Mouse (Mus musculus) layer of hippocampus, postnatal 10 days (tissue): Measurements from ENCODE around the gene OR5BS1P. TPM values are rescaled to one million over a fixed set of nuclear protein-coding genes. Genes with fewer than 3 reads are reported as not detected.
"Not testable (repeated sequence)": the region's sequence is repeated elsewhere in the genome, so short reads cannot be mapped to it uniquely, and the experiment has no call there.

ENCODE experiments used
- DNase-seq, 2 experiments: peaks; one replicate each; pipeline ENCODE4 v3.0.0; 2021; ENCODE audit warnings: low spot score in 2 of 2
- long read RNA-seq: library from polyadenylated mRNA; stranded (forward); transcript quantifications from one replicate; pipeline ENCODE4 v2.0.0, GENCODE M21; 2023
- total RNA-seq, 2 experiments: library from RNA; stranded (reverse); gene quantifications; 2 replicates each; pipeline ENCODE4 v1.2.3; 2021

Gene OR5BS1P
- not detected for total RNA-seq
- long read RNA-seq = 0 reads

DNA sequence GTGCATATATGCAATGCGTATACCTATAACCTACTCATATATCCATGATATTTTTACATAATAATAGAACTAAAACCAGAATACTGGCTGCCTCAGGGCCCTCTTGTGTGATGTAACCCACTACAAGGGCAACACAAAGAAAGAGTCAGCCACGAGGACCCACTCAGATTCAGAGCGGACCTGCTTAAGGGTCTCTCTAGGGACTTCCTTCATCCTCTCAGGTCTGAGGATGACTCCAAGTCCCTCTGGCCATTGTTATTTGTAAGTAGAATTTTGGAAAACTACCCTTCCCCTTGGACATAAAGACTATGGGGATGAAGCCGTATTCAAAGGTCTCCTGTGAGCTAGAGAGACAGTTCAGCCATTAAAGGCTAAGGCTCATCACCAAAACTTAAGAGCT lies at the start of gene OR5BS1P:
OR5BS1P (plus strand) TSS at position 301 of the 400 bp plus-strand sequence.
- no peak for DNase-seq

DNA sequence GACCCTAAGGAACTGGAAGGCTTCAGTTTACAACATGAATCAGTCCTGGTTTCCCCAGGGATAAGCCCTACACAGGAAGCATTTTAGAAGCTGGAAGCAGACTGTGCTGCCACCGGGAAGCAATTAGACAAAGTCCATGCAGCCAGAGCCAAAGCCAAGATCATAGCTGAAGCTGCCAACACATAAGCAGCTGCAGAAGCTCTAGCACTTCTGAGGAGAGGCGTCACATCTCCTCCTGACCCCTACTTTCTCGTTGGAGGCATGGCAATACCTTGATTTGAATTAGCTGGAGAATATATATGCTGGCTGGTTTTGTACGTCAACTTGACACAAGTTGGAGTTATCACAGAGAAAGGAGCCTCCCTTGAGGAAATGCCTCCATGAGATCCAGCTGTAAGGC lies 48.8 kb upstream of the OR5BS1P start:
- DNase-seq = no peak

GRCm38 (mm10) chr15:98424326-98424725 lies 45.4 kb upstream of the OR5BS1P start:
- DNase-seq = no peak

GRCm38 (mm10) chr15:98424753-98425152 lies 44.9 kb upstream of the OR5BS1P start:
- no peak for DNase-seq

DNA sequence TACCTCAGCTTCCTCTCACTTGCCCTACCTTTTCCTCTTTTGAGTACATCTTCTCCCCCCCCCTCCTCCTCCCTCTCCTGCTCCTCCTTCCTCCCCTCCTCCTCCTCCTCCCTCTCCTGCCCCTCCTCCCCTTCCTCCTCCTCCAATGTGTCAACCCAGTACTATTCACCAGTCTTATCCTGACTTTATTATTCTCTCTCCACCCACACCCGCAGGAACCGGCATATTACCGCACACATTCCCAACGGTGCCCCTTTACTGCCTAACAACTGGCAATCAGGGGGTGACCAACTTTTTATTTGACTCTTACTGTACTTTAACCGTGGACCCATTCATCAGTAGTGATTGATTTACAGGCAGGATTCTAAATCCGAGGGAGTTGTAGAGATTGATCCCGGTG lies 44.5 kb upstream of the OR5BS1P start:
- no peak for DNase-seq

DNA sequence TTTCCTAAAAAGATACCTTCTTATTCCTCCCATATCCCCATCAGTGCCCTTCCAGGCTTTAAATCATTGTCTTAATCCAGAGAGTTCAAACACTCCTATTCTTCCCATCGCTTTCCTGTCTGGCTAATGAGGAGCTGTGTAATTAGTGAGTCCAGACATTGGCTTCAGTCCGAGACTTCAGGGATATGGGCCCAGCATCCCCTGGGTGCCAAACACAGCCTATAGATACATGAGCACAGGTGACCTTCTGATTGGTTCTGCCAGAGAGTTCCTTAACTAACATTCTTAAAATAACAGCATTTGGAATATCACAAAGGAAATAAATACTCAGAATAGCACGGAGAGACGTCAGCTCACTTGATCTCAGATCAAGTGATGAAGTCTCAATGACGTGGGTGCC lies 38.8 kb upstream of the OR5BS1P start, which contains the start of gene Olfr282:
Olfr282 (plus strand) TSS at position 301 of the 400 bp plus-strand sequence.
- not testable (repeated sequence) for DNase-seq

GRCm38 (mm10) chr15:98444561-98444960 lies 25.1 kb upstream of the OR5BS1P start:
- no peak for DNase-seq

- DNase-seq = no peak
Measured at GRCm38 (mm10) chr15:98448521-98448920, 21.2 kb upstream of the OR5BS1P start.

- no peak for DNase-seq
Measured at GRCm38 (mm10) chr15:98452288-98452687, 17.4 kb upstream of the OR5BS1P start, which contains the start of gene Olfr281. Gene Olfr281, plus strand, starts transcription at chr15:98452588.

DNA sequence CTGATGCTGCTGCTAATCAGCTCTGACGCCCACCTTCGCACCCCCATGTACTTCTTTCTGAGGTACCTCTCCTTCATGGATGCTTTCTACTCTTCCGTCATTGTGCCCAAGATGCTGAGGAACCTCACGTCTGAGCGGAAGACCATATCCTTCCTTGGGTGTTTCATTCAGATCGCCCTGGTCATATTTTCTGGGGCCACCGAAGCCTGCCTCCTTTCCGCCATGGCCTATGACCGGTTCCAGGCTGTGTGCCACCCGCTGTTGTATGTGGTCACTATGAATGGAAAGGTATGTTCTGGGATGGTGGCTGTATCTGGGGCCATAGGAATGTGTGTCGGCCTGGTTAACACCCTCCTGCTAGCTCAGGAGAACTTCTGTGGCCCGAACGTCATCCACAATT lies 1.8 kb downstream of the OR5BS1P start:
- no peak for DNase-seq

DNA sequence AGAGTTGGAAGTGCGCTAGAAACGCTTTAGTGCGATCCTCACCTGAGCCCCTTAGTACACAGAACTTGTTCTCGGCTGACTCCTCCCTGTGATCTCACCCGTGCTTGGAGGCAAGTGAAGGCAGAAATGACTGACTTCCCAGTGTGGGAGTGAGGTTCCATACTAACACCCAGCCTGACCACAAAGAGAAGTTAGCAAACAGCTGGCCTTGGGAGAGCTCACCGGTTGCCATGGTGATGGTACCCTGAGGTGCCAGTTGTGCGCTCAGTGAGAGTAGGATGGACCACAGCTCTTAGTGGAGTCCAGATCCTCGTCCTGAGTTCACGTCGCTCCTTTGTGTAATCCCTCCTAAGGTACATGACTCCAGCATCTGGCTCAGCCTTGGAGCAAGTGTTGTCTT lies 5.3 kb downstream of the OR5BS1P start:
- DNase-seq = no peak

- DNase-seq = peak; percentile 40 to 44
Measured at GRCm38 (mm10) chr15:98475382-98475781, 5.7 kb downstream of the OR5BS1P start.

- no peak for DNase-seq
Measured at GRCm38 (mm10) chr15:98476281-98476680, 6.6 kb downstream of the OR5BS1P start.

- no peak for DNase-seq
Measured at GRCm38 (mm10) chr15:98479568-98480102, 9.9 kb downstream of the OR5BS1P start.

DNA sequence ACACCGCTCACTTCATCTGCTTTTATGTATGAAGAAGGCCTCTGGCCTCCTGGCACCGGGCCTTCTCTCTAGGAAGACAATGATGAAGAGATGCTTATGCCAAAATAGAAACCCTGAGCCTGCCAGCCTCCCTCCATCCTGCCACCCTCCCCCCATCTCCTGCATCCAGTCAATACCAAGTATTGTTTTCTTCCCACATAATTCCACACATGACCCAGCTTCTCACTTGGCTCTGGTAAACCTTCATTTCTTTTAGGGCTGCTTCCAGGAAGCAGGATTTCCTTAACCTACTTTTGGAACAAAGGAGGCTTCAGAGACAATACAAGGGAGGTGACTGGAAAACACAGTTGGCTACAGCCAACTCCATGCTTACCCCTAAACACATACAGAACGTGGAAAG lies 13.0 kb downstream of the OR5BS1P start, which contains the start of gene Lalba:
Lalba (minus strand) TSS at position 21 of the 400 bp plus-strand sequence.
- DNase-seq = no peak

DNA sequence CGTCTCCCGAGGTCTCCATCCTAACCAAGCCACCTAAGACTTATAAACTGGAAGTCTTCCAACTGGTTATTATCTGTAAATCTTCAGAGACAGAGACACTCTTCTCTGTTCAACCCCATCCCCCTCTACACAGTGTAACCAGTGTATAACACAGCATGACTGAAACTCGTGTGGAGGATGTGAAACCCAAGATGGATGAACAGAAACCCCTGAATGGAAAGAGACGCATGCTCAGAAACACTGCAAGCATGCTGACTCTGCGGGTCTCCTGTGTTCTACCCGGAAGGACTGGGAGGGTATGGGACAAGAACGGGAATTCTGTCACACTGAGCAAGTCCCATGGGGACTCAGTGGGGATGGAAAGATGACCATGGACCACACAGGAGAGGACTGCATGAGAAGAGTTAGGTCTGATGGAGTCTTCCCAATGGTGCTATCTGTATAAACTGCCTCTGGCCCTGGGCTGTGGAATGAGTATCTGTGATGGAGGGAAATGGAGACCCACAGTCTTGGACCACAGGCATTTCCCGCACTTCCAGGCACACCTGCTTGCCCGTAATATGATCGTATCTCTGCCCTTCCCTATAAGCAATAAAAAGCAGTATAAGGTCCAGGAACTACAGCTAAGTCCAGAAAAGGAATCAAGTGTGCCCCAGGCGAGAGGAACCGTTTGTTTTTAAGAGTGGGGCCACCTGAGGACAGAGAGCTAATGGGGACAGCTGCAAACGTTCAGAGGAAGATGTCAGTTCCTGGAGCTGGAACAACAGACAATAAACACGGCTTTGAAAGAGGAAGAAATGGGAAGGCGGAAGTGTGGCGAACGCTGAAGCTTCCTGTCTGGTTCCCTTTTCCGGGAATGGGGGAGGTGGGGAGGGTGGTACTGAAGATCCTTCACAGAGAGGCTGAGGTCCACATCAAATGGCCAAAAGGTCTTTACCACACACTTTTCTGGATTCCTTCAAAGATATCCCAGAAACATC lies 14.5 kb downstream of the OR5BS1P start:
- DNase-seq = no peak

DNA sequence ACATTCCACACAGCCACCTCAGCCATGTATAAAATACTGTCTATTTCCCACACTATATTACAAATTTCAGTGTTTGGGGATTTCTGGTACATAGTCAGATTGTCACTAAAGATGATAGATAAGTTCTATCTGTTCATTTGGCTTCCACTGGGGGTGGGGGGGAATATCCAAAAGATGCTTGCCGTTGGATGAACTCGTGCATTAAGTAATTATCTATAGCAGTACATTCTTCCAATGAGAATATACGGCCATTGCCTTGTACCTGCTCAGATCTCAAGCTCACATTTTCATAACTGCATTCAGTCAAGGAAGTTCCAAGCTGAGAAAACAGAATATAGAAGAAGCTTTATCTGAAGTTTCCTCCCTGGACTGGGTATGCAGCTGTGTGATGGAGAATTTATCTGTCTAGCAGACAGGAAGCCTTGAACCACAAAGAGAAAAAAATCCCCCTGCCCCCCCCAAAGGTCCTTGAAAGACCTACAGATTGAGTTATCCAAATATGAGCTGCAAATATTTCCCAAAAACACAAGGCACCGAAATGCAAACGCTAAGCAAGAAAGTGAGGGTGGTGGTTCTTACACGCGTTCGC lies 16.8 kb downstream of the OR5BS1P start:
- no peak for DNase-seq

DNA sequence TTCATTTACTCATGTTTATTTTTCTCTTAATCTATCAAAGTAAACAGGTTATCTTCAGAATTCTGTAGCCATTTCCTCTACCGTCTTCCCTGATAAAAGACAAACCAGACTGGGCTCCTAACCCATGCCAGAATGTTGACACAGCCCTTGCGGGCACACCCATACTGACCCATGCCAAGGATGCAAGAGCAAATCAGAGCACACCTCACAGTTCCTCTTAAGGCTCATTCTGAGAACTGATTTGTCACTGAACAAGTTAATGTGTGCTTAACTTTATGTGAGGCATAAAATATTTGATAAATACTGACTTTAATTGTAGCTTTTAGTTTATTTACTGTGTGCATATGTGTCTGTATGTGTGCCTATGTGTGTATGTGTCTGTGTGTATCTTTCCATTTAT lies 21.6 kb downstream of the OR5BS1P start:
- no peak for DNase-seq

- no peak for DNase-seq
Measured at GRCm38 (mm10) chr15:98492102-98492501, 22.4 kb downstream of the OR5BS1P start, which contains the start of gene Olfr279. Gene Olfr279, plus strand, starts transcription at chr15:98492402.

DNA sequence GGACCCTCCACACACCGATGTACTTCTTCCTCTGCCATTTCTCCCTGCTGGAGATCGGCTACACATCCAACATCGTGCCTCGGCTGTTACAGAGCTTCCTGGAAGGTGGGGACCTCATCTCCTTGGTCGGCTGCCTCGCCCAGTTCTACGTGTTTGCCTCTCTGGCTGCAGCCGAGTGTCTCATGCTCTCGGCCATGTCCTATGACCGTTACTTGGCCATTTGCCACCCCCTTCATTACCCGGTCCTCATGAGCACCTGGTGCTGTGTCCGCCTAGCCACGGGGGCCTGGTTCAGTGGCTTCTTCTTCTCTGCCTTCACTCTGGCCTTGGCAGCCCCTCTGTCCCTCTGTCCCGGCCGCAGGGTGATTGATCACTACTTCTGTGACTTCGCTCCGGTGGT lies 27.9 kb downstream of the OR5BS1P start:
- no peak for DNase-seq

DNA sequence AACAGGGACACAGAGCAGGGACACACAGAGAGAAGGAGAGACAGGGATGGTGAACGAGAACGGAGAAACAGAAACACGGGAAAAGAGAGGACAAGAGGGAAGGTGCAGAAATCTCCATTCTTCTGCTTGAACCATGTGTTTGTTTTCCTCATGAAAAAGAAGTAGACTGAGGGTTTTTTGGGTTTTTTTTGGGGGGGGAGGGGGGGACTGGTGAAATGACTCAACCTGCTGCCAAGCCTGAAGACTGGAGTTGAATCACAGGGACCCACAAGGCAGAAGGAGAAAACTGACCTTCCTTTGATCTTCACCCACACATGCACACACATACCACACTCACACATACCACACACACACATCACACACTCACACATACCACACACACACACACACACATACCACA lies 33.6 kb downstream of the OR5BS1P start:
- DNase-seq = no peak

DNA sequence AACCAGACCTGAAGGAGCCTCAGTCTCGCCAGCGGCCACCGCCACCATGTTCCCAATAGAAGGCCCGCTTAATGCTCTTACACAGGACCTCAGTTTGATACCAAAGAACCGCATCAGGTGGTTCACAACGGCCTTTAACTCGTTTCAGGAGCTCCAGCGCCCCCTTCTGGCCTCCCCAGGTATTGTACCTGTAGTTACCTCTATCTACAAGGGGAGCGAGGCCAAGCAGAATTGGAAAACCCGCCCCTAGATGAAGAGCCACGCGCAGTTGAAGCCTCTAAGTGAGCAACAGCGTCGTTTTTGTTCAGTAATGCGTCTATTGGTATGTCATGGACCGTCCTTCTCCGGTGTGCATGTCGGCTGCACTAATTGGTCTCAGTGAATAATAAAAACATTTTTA lies 34.8 kb downstream of the OR5BS1P start:
- peak; percentile 76 to 77 for DNase-seq
